Mouse (Mus musculus): Measurements from ENCODE around the gene Mxi1.

Gene Mxi1

DNA sequence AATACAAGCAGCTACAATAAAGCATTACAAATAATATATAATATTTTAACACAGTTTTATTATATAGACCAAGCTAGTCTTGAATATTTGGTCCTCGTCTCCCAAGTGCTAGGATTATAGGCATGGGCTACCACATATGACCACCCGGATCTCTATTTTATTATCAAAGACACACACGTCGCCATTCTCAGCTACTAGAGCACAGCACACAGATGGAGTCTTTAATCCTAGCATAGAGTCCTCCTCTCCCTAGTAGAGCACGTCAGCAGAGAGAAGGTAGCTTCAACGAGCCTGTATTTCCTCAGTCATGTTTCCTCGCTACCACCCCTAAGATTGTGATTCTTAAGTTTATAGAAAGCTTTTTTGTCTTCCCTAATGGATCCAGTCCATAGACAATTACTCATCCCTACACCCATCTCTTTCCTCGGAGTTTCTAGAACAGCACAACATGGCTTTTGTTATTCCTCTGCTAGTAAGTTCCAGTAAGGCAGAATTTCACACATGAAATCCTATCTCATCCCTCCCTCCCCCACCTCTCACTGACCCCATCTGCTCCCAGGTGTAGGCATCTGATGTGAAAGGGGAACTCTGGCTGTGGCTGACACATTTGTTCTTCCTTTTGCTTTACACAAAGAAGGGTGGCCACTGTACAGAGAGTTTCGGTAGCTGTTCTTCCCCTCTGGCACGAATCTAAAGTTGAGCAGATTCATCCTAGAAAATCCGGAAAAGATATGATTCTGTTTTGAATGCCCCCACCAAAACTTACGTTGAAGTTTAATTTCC lies 87.3 kb downstream of the Mxi1 start:
- no peak for DNase-seq (ENCODE audit: low spot score in 2 of 2)

- DNase-seq (ENCODE audit: low spot score in 2 of 2) = no peak
These were observed 88.9 kb downstream of the Mxi1 start for GRCm38 (mm10) chr19:53399213-53399612.

GRCm38 (mm10) chr19:53400332-53401110 lies 90.2 kb downstream of the Mxi1 start:
- DNase-seq (ENCODE audit: low spot score in 2 of 2) = no peak

- no peak for DNase-seq (ENCODE audit: low spot score in 2 of 2)
These were observed 92.6 kb downstream of the Mxi1 start for GRCm38 (mm10) chr19:53402741-53403432.

DNA sequence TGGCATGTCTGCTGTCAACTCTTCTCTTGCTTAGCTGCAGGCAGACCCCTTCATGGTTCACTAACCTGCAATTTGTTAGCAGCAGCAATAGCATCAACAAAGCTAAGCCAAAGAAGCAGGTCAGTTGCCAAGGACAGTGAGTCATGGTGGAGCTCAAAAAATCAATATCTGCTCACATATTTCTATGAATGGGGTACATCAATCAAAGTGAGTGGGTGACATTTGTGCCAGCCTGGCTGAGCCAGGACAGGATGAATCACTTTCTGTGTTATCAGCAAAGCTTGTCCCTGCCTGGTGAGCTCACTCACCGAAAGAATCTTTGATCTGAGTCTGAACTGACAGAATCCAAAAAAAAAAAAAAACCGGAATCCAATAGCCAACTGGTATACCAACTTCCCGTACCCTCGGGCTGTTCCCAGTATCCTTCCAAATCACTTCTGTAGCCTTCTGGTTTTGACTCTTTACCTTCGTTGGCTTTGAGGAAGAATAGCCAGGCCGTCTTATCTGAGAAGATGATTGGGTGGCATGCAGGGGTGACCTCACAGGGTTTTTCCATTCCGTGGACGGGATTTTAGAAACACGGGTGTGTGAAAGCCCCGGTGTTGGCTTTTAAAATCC lies 94.0 kb downstream of the Mxi1 start:
- DNase-seq (ENCODE audit: low spot score in 2 of 2) = no peak

DNA sequence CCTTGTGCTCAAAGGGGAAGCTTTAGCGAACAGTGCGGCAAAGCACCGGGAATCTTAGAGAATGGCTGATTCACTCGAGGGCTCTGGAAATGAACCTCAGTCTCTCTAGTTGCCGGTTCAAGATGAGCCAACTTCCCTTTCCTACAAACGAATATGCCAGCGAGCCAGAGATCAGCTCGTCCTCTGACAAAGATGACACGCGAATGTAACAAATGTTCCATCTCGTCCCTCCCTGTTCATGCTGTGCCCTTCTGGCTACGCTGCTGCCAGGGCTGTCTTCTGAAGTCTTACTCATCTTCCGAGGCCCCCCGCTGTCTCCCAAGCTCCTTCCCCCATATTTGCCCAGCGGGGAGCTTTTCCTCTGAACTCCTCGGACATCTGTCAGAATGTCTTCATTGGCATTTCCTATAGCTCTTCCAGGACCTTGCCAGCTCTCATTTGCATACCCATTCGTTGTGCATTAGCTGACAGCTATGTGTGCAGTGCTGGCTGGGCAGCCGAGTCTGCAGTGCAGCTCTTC lies 94.6 kb downstream of the Mxi1 start:
- no peak for DNase-seq (ENCODE audit: low spot score in 2 of 2)

DNA sequence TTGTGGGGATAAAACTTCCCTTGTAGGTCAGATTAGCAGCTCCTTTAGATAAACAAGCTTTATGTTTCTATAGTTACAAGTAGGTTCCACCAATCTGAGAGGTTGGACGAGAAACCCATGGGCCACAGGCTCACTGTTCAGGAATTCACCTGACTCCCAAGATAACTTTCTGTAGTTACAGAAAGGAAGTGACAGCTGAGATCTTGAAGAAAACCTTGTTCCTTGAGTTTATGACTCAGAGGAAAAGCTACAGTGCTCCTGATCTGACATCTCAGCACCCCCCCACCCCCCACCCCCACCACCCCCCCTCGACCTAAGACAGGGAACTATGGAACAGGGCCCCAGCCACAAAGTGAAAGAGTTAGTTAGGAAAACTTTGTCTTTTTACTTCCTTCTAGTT lies 95.5 kb downstream of the Mxi1 start:
- no peak for DNase-seq (ENCODE audit: low spot score in 2 of 2)

- no peak for DNase-seq (ENCODE audit: low spot score in 2 of 2)
These were observed 97.0 kb downstream of the Mxi1 start for GRCm38 (mm10) chr19:53407350-53407749.

DNA sequence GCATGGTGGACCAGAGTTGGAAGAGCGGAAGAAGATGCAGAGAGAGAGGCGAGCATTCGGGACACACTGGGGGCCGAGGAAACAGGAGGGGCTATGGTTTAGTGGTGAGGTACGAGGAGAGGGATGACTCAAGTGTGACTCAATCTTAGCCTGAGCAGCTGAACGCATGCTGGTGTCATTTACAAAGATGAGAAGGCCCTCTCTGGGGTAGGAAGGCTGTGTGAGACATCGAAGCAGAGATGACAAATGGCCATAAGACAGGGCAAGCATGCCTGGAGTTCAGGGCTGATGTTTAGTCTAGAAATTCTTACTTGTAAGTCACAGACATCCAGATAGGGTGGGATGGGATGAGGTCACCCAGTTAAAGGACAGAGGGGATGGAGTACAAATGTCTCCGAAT lies 98.1 kb downstream of the Mxi1 start:
- no peak for DNase-seq (ENCODE audit: low spot score in 2 of 2)

- DNase-seq (ENCODE audit: low spot score in 2 of 2) = no peak
These were observed 99.5 kb downstream of the Mxi1 start for GRCm38 (mm10) chr19:53409663-53410307.

DNA sequence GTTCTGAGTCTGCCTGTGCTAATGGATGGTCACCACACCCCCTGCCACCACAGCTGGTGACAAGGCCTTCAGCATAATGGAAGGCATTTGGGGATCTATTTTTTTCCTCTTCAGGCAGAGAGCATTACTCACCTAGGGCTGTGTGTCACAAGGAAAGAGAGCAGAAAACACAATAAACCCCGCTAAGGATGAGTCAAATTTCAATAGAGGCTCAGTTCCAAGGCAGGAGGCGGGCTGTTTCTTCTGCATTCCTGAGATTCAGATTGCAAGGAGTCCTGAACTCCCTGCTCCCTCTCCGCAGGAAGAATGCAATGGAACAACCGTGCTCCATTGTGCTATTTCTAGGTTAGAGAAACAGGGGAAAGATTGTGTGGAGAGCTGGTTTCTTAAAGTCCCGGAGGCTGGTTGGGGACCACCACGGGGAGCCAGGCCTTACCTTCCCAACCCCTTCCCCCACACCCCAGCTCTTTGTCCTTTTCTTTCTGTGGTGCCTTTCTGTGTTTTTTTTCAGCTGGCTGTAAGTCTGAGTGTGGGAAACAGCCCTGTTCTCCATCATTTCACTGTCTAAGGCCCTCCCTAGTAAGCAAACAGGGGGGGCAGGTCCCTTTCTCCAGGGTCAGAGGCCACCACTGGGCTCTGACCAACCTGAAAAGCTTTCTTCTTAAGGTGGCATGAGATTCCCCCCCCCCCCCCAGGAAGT lies 102.0 kb downstream of the Mxi1 start:
- no peak for DNase-seq (ENCODE audit: low spot score in 2 of 2)

- DNase-seq (ENCODE audit: low spot score in 2 of 2) = no peak
These were observed 103.5 kb downstream of the Mxi1 start for GRCm38 (mm10) chr19:53413617-53414380.

DNA sequence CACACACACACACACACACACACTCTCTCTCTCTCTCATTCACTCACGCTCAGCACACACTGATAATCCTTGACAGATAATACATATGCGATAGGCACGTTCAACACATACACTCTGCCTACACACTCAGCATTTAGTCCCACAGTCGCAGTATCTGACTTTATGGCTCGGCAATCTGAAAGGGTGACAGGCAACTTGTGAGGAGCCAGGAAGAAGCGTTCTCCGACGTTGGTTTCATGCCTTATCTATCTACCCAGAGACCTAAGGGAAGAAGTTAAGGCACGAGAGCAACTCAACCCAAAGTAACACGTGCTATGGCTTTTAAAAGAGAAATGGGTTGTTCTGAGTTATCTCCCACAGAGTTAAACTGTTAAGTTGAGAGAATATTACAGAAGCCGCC lies 104.3 kb downstream of the Mxi1 start:
- DNase-seq (ENCODE audit: low spot score in 2 of 2) = no peak

- no peak for DNase-seq (ENCODE audit: low spot score in 2 of 2)
These were observed 104.9 kb downstream of the Mxi1 start for GRCm38 (mm10) chr19:53415198-53415597.

DNA sequence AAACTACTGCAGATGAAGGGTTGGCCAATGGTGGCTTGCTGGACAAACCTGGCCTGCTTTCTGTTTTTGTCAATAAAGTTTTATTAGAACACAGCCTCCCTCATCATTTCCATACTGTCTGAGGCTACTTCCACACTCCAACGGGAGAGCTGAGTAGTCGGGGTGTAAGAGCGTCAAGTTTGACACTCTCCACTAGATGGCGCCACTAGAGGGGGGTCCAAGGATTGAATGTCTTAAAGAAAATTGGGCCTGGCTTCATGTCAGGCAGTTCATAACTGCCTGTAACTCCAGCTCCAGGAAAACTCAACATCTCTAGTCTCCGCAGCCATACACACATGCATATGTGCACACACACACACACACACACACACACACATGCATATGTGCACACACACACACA lies 109.5 kb downstream of the Mxi1 start:
- no peak for DNase-seq (ENCODE audit: low spot score in 2 of 2)

DNA sequence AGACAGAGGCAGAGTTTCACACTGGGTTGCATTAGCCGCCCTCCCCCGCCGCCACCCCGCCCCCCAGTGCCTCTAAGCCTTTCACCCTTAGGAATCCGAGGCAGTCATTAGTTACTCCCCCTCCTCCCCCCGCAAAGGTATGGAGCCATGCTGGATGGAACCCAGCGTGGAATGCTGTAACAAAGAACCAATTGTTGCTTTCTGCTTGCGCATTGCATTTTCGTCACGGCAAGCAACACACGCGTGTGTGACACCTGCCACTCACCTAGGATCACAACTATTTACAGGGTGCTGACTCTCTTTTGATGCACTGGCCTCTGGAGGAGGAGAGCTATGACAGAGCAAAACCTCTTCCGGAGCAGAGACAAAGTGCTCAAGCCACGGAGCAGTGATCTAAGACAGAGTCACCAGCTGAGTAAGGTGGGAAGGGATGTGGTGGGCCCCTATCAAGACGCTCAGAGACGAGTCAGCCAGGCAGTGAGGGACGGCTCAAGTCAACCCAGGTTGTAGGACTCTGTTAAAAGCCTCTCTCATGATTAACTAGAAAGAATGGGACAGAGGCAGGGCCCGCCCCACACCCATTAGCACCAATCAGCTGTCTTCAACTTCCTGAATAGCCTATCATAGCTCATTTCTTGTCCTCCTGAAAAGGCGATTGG lies 110.7 kb downstream of the Mxi1 start:
- peak in 1 of 2 experiments; percentile 56 for DNase-seq (ENCODE audit: low spot score in 2 of 2)

DNA sequence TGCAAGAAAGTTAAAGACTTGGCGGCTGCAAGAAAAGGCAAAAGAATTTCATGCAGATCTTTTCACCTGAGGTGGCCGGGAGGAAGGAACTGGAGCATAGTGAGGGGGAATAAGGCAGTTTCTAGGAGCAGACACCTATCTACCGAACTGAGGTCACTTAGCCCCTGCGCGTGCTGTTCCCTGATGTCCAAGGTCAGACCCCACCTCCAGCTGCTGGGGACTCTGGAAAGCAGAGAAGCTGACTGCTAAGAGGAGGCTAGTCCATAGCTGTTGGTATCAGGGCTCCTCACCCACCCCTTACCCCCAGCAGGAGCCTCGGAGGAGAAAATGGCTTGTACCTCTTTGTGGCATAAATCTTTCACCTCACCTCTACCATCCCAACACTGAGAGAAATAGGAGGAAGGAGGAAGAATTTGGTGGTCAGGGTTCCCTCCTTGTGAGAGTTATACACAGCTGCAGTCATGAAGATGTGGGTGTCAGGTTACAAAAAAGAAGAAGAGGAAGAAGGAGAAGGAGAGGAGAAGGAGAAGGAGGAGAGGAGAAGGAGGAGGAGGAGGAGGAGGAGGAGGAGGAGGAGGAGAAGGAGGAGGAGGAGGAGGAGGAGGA lies 111.4 kb downstream of the Mxi1 start:
- DNase-seq (ENCODE audit: low spot score in 2 of 2) = no peak

GRCm38 (mm10) chr19:53422358-53423308 lies 112.3 kb downstream of the Mxi1 start:
- DNase-seq (ENCODE audit: low spot score in 2 of 2) = no peak

All from frontal cortex, postnatal 10 days (tissue).